Mouse (Mus musculus) embryonic facial prominence, embryonic 11.5 days (tissue): ENCODE measurements around the gene Cyp4a31. TPM values are rescaled to one million over a fixed set of nuclear protein-coding genes. Genes with fewer than 3 reads are reported as not detected.
"Not testable (repeated sequence)": the region's sequence is repeated elsewhere in the genome, so short reads cannot be mapped to it uniquely, and the experiment has no call there.

Source experiments
- ATAC-seq: fragments of 200-750 bp; cut with Nextera tagmentation; replicated peaks from 2 replicates; pipeline ENCODE4 v1.8.0; 2017; ENCODE audit warnings: low read depth; ENCODE audit not compliant: insufficient number of reproducible peaks, low FRiP score, low TSS enrichment
- DNase-seq: peaks from one replicate; pipeline ENCODE4 v3.0.0-alpha.2; 2015; ENCODE audit warnings: low spot score
- H3K27ac ChIP-seq: fragments of 300-500 bp; sonication (generic); replicated peaks from 2 replicates; pipeline ENCODE4 v1.5.1; 2014; ENCODE audit warnings: mild to moderate bottlenecking, low read depth, low read length, control low read depth
- H3K27me3 ChIP-seq: fragments of 300-500 bp; sonication (generic); 2 replicates; pipeline ENCODE4 v1.6.1; 2014; ENCODE audit warnings: mild to moderate bottlenecking, low read length, moderate library complexity, mixed read lengths; ENCODE audit not compliant: control insufficient read depth, insufficient read depth
- H3K36me3 ChIP-seq: fragments of 300-500 bp; sonication (generic); replicated peaks from 2 replicates; pipeline ENCODE4 v1.6.1; 2014; ENCODE audit warnings: low read depth, mild to moderate bottlenecking, low read length, moderate library complexity, mixed read lengths; ENCODE audit not compliant: control insufficient read depth, insufficient read depth
- H3K4me1 ChIP-seq: fragments of 300-500 bp; sonication (generic); 2 replicates; pipeline ENCODE4 v1.6.1; 2014; ENCODE audit warnings: low read length, mixed read lengths; ENCODE audit not compliant: control insufficient read depth, insufficient read depth
- H3K4me2 ChIP-seq: fragments of 300-500 bp; sonication (generic); 2 replicates; pipeline ENCODE4 v1.6.1; 2014; ENCODE audit warnings: low read depth, mild to moderate bottlenecking, control low read depth, low read length, moderate library complexity
- H3K4me3 ChIP-seq: fragments of 300-500 bp; sonication (generic); 2 replicates; pipeline ENCODE4 v1.5.1; 2014; ENCODE audit warnings: low read depth, low read length, control low read depth
- H3K9ac ChIP-seq: fragments of 300-500 bp; sonication (generic); replicated peaks from 2 replicates; pipeline ENCODE4 v1.6.1; 2014; ENCODE audit warnings: mild to moderate bottlenecking, control low read depth, low read length
- H3K9me3 ChIP-seq: fragments of 300-500 bp; sonication (generic); replicated peaks from 2 replicates; pipeline ENCODE4 v1.6.1; 2016; ENCODE audit warnings: mild to moderate bottlenecking, low read length, inconsistent platforms, mixed read lengths; ENCODE audit not compliant: control insufficient read depth
- WGBS: fragments of 180-500 bp; shearing (Covaris S2); extraction: QIAGEN DNeasy Blood & Tissue Kit; methylation state at CpG from one replicate; pipeline ENCODE4 v1.1.7; 2014; 5-methylcytosine and 5-hydroxymethylcytosine counted together
- polyA plus RNA-seq: library from polyadenylated mRNA; unstranded; fragments of >200 nt; fragmentation: Nextera tagmentation; extraction: Ambion mirVana; gene quantifications from 2 replicates; pipeline ENCODE4 v1.2.1, GENCODE M21; 2014

Gene Cyp4a31
- polyA plus RNA-seq, 1 experiment from 2014 or later = not detected

DNA sequence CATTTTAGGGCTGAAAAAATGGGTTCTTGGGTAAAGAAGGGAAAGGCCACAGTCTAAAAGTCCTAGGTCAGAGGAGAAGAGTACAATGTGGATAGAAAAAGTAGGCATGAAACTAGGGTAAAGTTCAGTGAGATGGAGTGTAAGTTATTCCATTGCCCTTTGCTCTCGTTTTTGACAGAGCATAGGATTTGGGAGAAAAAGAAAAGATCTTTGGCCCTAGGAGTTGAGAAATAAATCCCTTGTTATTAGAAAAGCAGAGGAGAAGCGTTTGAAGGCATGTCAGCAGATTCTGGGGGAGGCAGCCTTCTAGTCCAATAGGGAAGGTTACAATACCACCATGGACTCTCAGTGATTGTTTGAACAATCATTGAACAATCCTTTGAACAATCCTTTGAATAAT is 7.9 kb upstream of the Cyp4a31 start:
- no peak for ATAC-seq
- Histone ChIP-seq H3K27ac (no peak overlapping the region), H3K9me3 (no peaks in the 10 kb centered on the region), H3K4me3 (no peak overlapping the region), H3K27me3 (no peaks in the 10 kb centered on the region), H3K36me3 (no peaks in the 10 kb centered on the region), H3K9ac (no peak overlapping the region), H3K4me2 (no peak overlapping the region), H3K4me1 (no peaks in the 10 kb centered on the region)
- no peak for DNase-seq
- 79% methylated on average over 2 of the region's 2 CpGs for WGBS

DNA sequence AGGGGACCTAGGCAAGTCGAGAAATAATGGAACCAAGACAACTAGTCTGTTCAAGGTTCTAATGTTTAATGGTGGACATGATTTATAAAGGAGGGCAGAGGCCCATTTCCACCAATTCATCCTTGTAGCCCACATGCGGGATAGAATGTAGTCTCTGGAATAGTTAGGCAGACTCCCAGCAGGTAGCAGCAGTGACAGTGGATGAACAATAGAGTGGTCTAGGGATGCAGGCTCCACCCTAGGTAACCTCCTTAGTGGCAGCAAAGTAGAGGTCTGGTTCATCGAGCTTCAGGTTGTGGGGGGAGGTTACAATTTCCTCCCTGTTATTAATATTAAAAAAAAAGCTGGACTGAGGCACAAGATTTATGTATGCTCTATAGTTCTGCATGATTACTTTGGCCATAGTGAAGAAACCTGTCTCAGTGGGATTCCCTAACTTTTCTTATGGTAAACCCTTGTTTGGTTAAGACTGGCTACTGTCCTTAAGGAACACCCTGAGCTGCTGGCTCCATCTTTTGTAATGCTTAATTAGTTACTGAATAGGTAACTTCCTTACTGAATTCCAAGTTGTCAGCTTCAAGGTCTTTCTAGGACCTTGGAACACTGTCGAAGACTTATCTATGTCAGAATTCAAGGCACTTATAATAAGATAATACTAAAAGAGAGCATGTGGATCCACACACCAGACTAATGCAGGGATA is 5.4 kb upstream of the Cyp4a31 start:
- Histone ChIP-seq H3K36me3 (no peaks in the 10 kb centered on the region), H3K9me3 (no peaks in the 10 kb centered on the region), H3K27ac (no peak overlapping the region), H3K4me3 (no peak overlapping the region), H3K27me3 (no peaks in the 10 kb centered on the region), H3K4me2 (no peak overlapping the region), H3K9ac (no peak overlapping the region), H3K4me1 (no peaks in the 10 kb centered on the region)
- ATAC-seq = no peak
- no peak for DNase-seq
- WGBS = 58% methylated on average over 4 of the region's 4 CpGs

DNA sequence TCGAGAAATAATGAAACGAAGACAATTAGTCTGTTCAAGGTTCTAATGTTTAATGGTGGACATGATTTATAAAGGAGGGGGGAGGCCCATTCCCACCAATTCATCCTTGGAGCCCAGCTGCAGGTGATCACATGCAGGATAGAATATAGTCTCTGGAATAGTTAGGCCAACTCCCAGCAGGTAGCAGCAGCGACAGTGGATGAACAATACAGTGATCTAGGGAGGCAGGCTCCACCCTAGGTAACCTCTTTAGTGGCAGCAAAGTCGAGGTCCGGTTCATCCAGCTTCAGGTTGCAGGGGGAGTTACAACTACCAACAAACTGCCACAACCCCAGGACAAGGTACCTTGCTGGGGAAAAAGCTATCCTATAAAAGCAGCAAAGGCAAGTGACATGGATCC is 2.2 kb upstream of the Cyp4a31 start:
- not testable (repeated sequence) for ATAC-seq, H3K4me1 ChIP-seq, H3K27ac ChIP-seq, H3K27me3 ChIP-seq, H3K4me3 ChIP-seq, H3K9ac ChIP-seq, H3K9me3 ChIP-seq, DNase-seq, H3K4me2 ChIP-seq, H3K36me3 ChIP-seq
- WGBS = 63% methylated on average over 5 of the region's 5 CpGs

DNA sequence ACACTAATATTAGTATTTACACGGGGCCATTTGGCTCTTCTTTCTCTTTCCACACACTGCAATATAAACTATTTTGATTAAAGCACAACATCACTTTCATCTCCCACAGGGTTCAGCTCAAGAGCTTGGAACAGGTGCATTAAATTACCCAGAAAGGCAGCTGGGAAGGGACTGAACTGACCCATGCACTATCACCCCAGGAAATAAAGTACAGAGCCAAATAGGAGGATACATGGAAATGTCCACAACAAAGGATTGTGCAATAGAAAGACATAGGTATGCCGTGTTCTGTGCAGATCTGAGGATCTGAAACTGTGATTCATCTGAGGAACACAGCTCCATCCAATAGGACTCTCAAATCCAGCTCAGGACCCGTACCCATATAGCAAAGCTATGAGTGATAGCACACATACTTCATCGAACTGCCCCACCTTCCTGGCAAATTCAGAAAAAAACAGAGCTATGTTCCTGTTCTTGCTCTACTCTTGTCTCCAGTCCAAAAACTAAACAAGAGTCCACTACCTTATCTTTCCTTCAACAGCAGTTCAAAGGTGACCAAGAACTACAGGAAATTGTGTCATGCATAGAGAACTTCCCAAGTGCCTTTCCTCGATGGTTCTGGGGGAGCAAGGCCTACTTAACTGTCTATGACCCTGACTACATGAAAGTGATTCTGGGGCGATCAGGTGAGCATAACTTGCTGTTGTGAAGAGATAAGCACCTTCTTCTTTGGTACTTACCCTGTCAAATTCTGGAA is 1.2 kb downstream of the Cyp4a31 start:
- H3K9me3 ChIP-seq, H3K27me3 ChIP-seq, H3K4me2 ChIP-seq, H3K4me3 ChIP-seq, H3K9ac ChIP-seq, H3K36me3 ChIP-seq, H3K27ac ChIP-seq, H3K4me1 ChIP-seq, DNase-seq, ATAC-seq: not testable (repeated sequence)
- 85% methylated on average over 6 of the region's 6 CpGs for WGBS

DNA sequence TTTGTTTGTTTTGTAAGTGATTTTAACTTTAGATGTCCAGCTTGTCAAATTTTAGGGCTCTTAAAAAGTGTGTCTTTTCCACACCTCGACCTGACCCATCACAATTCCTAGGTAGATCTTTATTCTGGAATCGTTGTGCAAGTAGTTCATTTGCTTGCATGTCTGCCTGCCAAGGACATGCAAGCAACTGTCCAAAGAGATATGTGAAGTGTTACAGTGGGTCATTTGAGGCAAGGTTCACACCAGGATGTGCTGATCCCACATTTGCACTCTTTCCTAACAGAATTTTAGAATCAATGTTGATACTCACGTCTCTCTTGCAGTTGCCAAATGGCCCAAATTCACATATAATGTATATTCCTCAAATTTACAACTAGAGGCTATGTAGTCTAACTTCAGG is 11.8 kb downstream of the Cyp4a31 start:
- Histone ChIP-seq H3K9ac (no peak overlapping the region), H3K9me3 (no peaks in the 10 kb centered on the region), H3K4me3 (no peak overlapping the region), H3K27me3 (no peaks in the 10 kb centered on the region), H3K4me1 (no peaks in the 10 kb centered on the region), H3K4me2 (no peak overlapping the region), H3K36me3 (no peaks in the 10 kb centered on the region), H3K27ac (no peak overlapping the region)
- no peak for DNase-seq
- 76% methylated on average over 3 of the region's 3 CpGs for WGBS
- no peak for ATAC-seq

DNA sequence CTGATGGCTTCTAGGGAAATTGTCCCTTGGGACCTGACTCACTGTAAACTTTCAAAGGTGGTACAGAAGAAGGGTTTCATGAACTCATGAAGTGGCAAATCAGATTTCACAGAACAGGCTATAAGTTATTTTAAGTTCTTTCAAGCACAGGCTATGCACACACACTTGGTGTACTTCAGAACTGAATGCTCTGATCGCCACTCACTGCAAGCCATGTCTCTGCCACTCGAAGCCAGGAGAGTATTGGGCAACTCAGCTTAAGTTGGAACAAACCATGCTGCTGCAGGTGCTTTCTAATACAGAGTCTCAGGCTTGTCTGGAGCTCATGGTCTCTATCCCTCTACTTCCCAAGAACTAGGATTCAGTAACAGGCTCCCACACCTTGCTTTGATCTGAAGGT is 12.3 kb downstream of the Cyp4a31 start:
- H3K9me3 ChIP-seq = no peaks in the 10 kb centered on the region
- no peak overlapping the region for H3K9ac ChIP-seq
- no peaks in the 10 kb centered on the region for H3K27me3 ChIP-seq
- 80% methylated on average over 2 of the region's 2 CpGs for WGBS
- DNase-seq (no peak), ATAC-seq (no peak)
- H3K4me1 ChIP-seq = no peaks in the 10 kb centered on the region
- no peak overlapping the region for H3K27ac ChIP-seq
- no peak overlapping the region for H3K4me2 ChIP-seq
- H3K4me3 ChIP-seq = no peak overlapping the region
- H3K36me3 ChIP-seq = no peaks in the 10 kb centered on the region

DNA sequence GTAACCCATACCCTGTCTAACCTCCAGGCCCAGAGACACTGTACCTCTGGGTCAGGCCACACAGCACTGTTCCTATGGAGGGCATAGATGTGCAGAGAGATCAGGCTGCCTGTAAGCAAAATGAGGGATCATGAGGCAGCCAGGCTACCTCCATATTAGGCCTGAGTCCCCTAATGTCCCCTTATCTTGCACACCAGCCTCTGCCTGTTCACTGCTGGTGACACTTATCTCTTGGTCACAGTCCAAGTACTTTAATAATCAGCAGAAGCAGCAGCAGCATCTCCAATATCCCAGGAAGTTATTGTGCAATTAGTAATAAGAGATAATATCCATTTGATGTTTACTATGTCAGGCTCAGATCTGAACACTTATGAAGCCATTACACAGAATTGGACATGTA is 19.6 kb downstream of the Cyp4a31 start:
- H3K9ac ChIP-seq = no peak overlapping the region
- no peaks in the 10 kb centered on the region for H3K36me3 ChIP-seq
- no peaks in the 10 kb centered on the region for H3K4me1 ChIP-seq
- no peak overlapping the region for H3K27ac ChIP-seq
- H3K27me3 ChIP-seq = no peaks in the 10 kb centered on the region
- no peak overlapping the region for H3K4me3 ChIP-seq
- ATAC-seq (no peak), DNase-seq (no peak)
- no peak overlapping the region for H3K4me2 ChIP-seq
- no peaks in the 10 kb centered on the region for H3K9me3 ChIP-seq

DNA sequence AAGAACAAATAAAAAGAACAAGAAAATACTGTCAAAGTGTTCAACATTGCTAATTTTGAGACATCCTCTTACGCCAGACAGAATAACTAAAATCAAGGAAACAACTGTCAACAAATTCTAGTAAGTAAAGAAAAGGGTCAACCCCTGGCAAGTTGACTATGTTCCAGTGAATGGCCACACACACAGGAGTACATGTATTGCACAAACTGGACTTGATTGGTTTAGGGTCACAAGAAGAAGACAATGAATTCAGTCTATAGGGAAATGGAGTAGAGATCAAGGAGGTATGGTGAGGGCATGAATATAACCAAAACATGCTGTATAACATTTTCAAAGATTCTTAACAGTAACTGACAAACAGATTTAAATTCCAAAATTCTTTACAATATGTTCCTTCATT is 32.9 kb downstream of the Cyp4a31 start:
- ATAC-seq = no peak
- WGBS = 90% methylated on average over 1 of the region's 1 CpGs
- Histone ChIP-seq H3K9ac (no peak overlapping the region), H3K36me3 (no peaks in the 10 kb centered on the region), H3K27me3 (no peaks in the 10 kb centered on the region), H3K9me3 (no peaks in the 10 kb centered on the region), H3K27ac (no peak overlapping the region), H3K4me3 (no peak overlapping the region), H3K4me1 (no peaks in the 10 kb centered on the region), H3K4me2 (no peak overlapping the region)
- no peak for DNase-seq
